Mouse (Mus musculus): ENCODE data around the gene Vdac2. TPM values are rescaled to one million over a fixed set of nuclear protein-coding genes. Genes with fewer than 3 reads are reported as not detected.

The Vdac2 gene
- polyA plus RNA-seq, 1 experiment from 2014 or later = 336 TPM

DNA sequence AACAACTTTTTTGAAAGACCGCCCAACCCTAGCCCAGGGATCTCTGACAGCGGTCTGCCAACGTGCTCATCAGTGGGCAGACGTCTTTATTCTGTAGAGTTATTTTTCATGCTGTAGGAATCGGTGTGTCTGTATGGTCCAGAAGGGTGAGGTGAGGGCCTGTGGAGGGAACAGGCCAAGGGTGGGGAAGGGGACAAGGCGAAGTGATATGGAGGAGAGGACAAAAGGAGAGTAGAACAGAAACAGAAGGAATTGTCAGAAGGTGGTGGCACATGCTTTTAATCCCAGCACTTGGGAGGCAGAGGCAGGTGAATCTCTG, 67.3 kb downstream of the Vdac2 start:
- no peak for ATAC-seq (replicated peaks; ENCODE audit: low FRiP score, low TSS enrichment, low read depth)
- Histone ChIP-seq H3K27me3 (replicated peaks; ENCODE audit: control insufficient read depth, insufficient read depth, low read length) (no peaks in the 10 kb centered on the region), H3K4me2 (ENCODE audit: low read length) (peak overlapping the region; percentile 30), H3K27ac (ENCODE audit: low read depth) (peak overlapping the region; percentile 74; the same call in 1 of the 2 replicates), H3K4me3 (ENCODE audit: low read depth, low read length) (no peak overlapping the region), H3K9me3 (ENCODE audit: control insufficient read depth, low read length) (no peaks in the 10 kb centered on the region), H3K9ac (ENCODE audit: low read length) (no peak overlapping the region), H3K36me3 (ENCODE audit: control insufficient read depth, insufficient read depth, low read length) (no peaks in the 10 kb centered on the region), H3K4me1 (replicated peaks; ENCODE audit: control insufficient read depth, insufficient read depth, low read length) (peaks cover 17% of the 10 kb centered on the region)
- DNase-seq (ENCODE audit: low spot score) = no peak
- 33% methylated on average over 6 of the region's 6 CpGs for WGBS

Other genes with a start within 250 kb of the Vdac2 start
- not detected in 2 replicates for gene Dupd1, start 110.7 kb upstream of the Vdac2 start, polyA plus RNA-seq (2014; fragmentation: Nextera tagmentation; extraction: Ambion mirVana)
- gene Samd8, start 74.7 kb upstream of the Vdac2 start, polyA plus RNA-seq (2014; fragmentation: Nextera tagmentation; extraction: Ambion mirVana) = 9.1 and 10.6 TPM in 2 replicates
- gene Dusp13, start 74.1 kb upstream of the Vdac2 start, polyA plus RNA-seq (2014; fragmentation: Nextera tagmentation; extraction: Ambion mirVana) = not detected in 2 replicates
- gene Comtd1, start 23.7 kb downstream of the Vdac2 start, polyA plus RNA-seq (2014; fragmentation: Nextera tagmentation; extraction: Ambion mirVana) = 47.4 and 47.6 TPM in 2 replicates
- 11.4 and 12.7 TPM in 2 replicates for gene Zfp503, start 164.4 kb downstream of the Vdac2 start, polyA plus RNA-seq (2014; fragmentation: Nextera tagmentation; extraction: Ambion mirVana)
- gene Lrmda, start 194.5 kb downstream of the Vdac2 start, polyA plus RNA-seq (2014; fragmentation: Nextera tagmentation; extraction: Ambion mirVana) = 0.63 and 0.70 TPM in 2 replicates

Measured in intestine, embryonic 14.5 days (tissue).